Mouse (Mus musculus) spleen, postnatal 36 days (tissue): ENCODE measurements around the gene Cfap221.
A peak's percentile ranks its signal among the peaks of the same experiment; 100 is the strongest.

ENCODE experiments used
- DNase-seq, 2 experiments: peaks; one replicate each; pipeline ENCODE4 v3.0.0; 2022; ENCODE audit warnings: low spot score in 2 of 2, mixed read lengths in 1 of 2

Gene Cfap221

GRCm38 (mm10) chr1:119902551-119903230, 94.3 kb downstream of the Cfap221 start:
- no peak for DNase-seq

GRCm38 (mm10) chr1:119899195-119900123, 97.6 kb downstream of the Cfap221 start:
- DNase-seq, result no peak

- DNase-seq, result peak; percentile 33 to 35
These were observed 102.1 kb downstream of the Cfap221 start for GRCm38 (mm10) chr1:119894936-119895335.

GRCm38 (mm10) chr1:119893600-119893999, 103.4 kb downstream of the Cfap221 start:
- no peak for DNase-seq

- no peak for DNase-seq
These were observed 104.1 kb downstream of the Cfap221 start for GRCm38 (mm10) chr1:119892933-119893332.

GRCm38 (mm10) chr1:119891865-119892264, 105.2 kb downstream of the Cfap221 start:
- DNase-seq, result no peak

- DNase-seq, result no peak
These were observed 105.9 kb downstream of the Cfap221 start for GRCm38 (mm10) chr1:119891149-119891548.

- no peak for DNase-seq
These were observed 107.7 kb downstream of the Cfap221 start for GRCm38 (mm10) chr1:119889347-119889746.

- no peak for DNase-seq
These were observed 110.7 kb downstream of the Cfap221 start for GRCm38 (mm10) chr1:119886320-119886719.

GRCm38 (mm10) chr1:119884272-119884671, 112.8 kb downstream of the Cfap221 start:
- DNase-seq, result no peak

GRCm38 (mm10) chr1:119878909-119879308, 118.1 kb downstream of the Cfap221 start:
- no peak for DNase-seq

GRCm38 (mm10) chr1:119877469-119877868, 119.6 kb downstream of the Cfap221 start:
- no peak for DNase-seq
